Mouse (Mus musculus) liver, postnatal 0 days (tissue): Measurements from ENCODE around the gene Gm20388. TPM values are rescaled to one million over a fixed set of nuclear protein-coding genes. Genes with fewer than 3 reads are reported as not detected.
"Not testable (repeated sequence)": the region's sequence is repeated elsewhere in the genome, so short reads cannot be mapped to it uniquely, and the experiment has no call there.

Experiments used
- ATAC-seq: fragments of 200-750 bp; cut with Nextera tagmentation; 2 replicates; pipeline ENCODE4 v1.8.0; 2017; ENCODE audit warnings: mild to moderate bottlenecking, moderate library complexity
- DNase-seq: peaks from one replicate; pipeline ENCODE4 v3.0.0-alpha.2; 2016
- H3K27ac ChIP-seq: fragments of 300-500 bp; sonication (generic); 2 replicates; pipeline ENCODE4 v1.5.1; 2014; ENCODE audit warnings: antibody characterized with exemption, moderate library complexity, mild to moderate bottlenecking, low read depth
- H3K27me3 ChIP-seq: fragments of 300-500 bp; sonication (generic); 2 replicates; pipeline ENCODE4 v1.6.1; 2014; ENCODE audit warnings: low read length, control low read depth, mixed read lengths; ENCODE audit not compliant: insufficient read depth
- H3K36me3 ChIP-seq: fragments of 300-500 bp; sonication (generic); replicated peaks from 2 replicates; pipeline ENCODE4 v1.6.1; 2014; ENCODE audit warnings: mild to moderate bottlenecking, control low read depth, low read length, moderate library complexity, mixed read lengths; ENCODE audit not compliant: insufficient read depth
- H3K4me1 ChIP-seq: fragments of 300-500 bp; sonication (generic); 2 replicates; pipeline ENCODE4 v1.6.1; 2014; ENCODE audit warnings: antibody characterized with exemption, mild to moderate bottlenecking, control low read depth; ENCODE audit not compliant: insufficient read depth
- H3K4me2 ChIP-seq: fragments of 300-500 bp; sonication (generic); 2 replicates; pipeline ENCODE4 v1.6.1; 2014; ENCODE audit warnings: low read depth, mild to moderate bottlenecking, low read length, moderate library complexity, mixed read lengths
- H3K4me3 ChIP-seq: fragments of 300-500 bp; sonication (generic); 2 replicates; pipeline ENCODE4 v1.5.1; 2014; ENCODE audit warnings: low read depth, low read length
- H3K9ac ChIP-seq: fragments of 300-500 bp; sonication (generic); replicated peaks from 2 replicates; pipeline ENCODE4 v1.6.1; 2014; ENCODE audit warnings: mild to moderate bottlenecking, moderate library complexity
- H3K9me3 ChIP-seq: fragments of 300-500 bp; sonication (generic); 2 replicates; pipeline ENCODE4 v1.6.1; 2016; ENCODE audit warnings: mild to moderate bottlenecking, control low read depth, low read length, mixed read lengths
- CTCF ChIP-seq: sonication (generic); IDR thresholded peaks from 2 replicates; pipeline ENCODE4 v1.5.1; 2016; ENCODE audit warnings: antibody characterized with exemption, low read depth
- EP300 ChIP-seq: IDR thresholded peaks from 2 replicates; pipeline ENCODE4 v1.6.1; 2016; ENCODE audit warnings: antibody characterized with exemption, low read depth, mild to moderate bottlenecking
- WGBS: fragments of 180-500 bp; shearing (Covaris S2); extraction: QIAGEN DNeasy Blood & Tissue Kit; methylation state at CpG from one replicate; pipeline ENCODE4 v1.1.7; 2014; ENCODE audit not compliant: insufficient replicate concordance; 5-methylcytosine and 5-hydroxymethylcytosine counted together
- polyA plus RNA-seq: library from polyadenylated mRNA; unstranded; fragments of >200 nt; fragmentation: Nextera tagmentation; extraction: Ambion mirVana; gene quantifications from 2 replicates; pipeline ENCODE4 v1.2.1, GENCODE M21; 2015

Gm20388 gene
- polyA plus RNA-seq, 1 experiment from 2014 or later, result not detected

GRCm38 (mm10) chr8:123250940-123251339, 3340.3 kb downstream of the Gm20388 start:
- Histone ChIP-seq H3K27ac (no peak overlapping the region), H3K36me3 (peaks cover 36% of the 10 kb centered on the region), H3K9ac (no peak overlapping the region), H3K4me1 (peaks cover 14% of the 10 kb centered on the region), H3K4me2 (no peak overlapping the region), H3K9me3 (no peaks in the 10 kb centered on the region), H3K4me3 (no peak overlapping the region), H3K27me3 (no peaks in the 10 kb centered on the region)
- ATAC-seq (no peak), DNase-seq (no peak)
- TF ChIP-seq EP300, result no peak
- TF ChIP-seq CTCF, result no peak
- WGBS, result 88% methylated on average over 5 of the region's 5 CpGs

GRCm38 (mm10) chr8:123252925-123253324, 3342.3 kb downstream of the Gm20388 start:
- Histone ChIP-seq H3K4me2 (peak overlapping the region; percentile 77), H3K4me3 (peak overlapping the region; percentile 90), H3K4me1 (peaks cover 18% of the 10 kb centered on the region), H3K9ac (peak overlapping the region; percentile 93; the same call in 1 of the 2 replicates), H3K9me3 (no peaks in the 10 kb centered on the region), H3K36me3 (peaks cover 38% of the 10 kb centered on the region), H3K27me3 (no peaks in the 10 kb centered on the region), H3K27ac (no peak overlapping the region)
- DNase-seq (no peak), ATAC-seq (no peak)
- TF ChIP-seq CTCF, result no peak
- 52% methylated on average over 4 of the region's 4 CpGs for WGBS

GRCm38 (mm10) chr8:123253451-123254098, 3342.9 kb downstream of the Gm20388 start:
- no peaks in the 10 kb centered on the region for H3K9me3 ChIP-seq
- H3K9ac ChIP-seq, result peak overlapping the region; percentile 93
- peaks cover 18% of the 10 kb centered on the region for H3K4me1 ChIP-seq
- no peaks in the 10 kb centered on the region for H3K27me3 ChIP-seq
- ATAC-seq (peak; percentile 16), DNase-seq (no peak)
- TF ChIP-seq CTCF (no peak), EP300 (no peak)
- peak overlapping the region; percentile 77 for H3K4me2 ChIP-seq
- H3K4me3 ChIP-seq, result peak overlapping the region; percentile 90
- under 1% methylated on average over 36 of the region's 40 CpGs for WGBS
- H3K36me3 ChIP-seq, result peaks cover 36% of the 10 kb centered on the region
- H3K27ac ChIP-seq, result peak overlapping the region; percentile 92

- ATAC-seq (peak; percentile 97), DNase-seq (peak; percentile 92)
- Histone ChIP-seq H3K4me2 (peak within 1 kb of the TSS; percentile 77), H3K9me3 (no peaks in the 10 kb centered on the region), H3K27ac (peak within 1 kb of the TSS; percentile 92), H3K4me3 (peak within 1 kb of the TSS; percentile 90), H3K9ac (peak within 1 kb of the TSS; percentile 93), H3K27me3 (no peaks in the 10 kb centered on the region), H3K4me1 (peaks cover 18% of the 10 kb centered on the region), H3K36me3 (peaks cover 36% of the 10 kb centered on the region)
- peak; percentile 9; the same call in 1 of the 2 replicates for TF ChIP-seq CTCF
- no peak for TF ChIP-seq EP300
- 3% methylated on average over 93 of the region's 99 CpGs for WGBS
Measured at GRCm38 (mm10) chr8:123254099-123254885, 3343.7 kb downstream of the Gm20388 start, which contains the start of the genes Zfp276 and Vps9d1. TSS of gene Zfp276 (plus strand) at chr8:123254195. TSS of gene Vps9d1 (minus strand) at chr8:123254348.

GRCm38 (mm10) chr8:123255170-123255569, 3344.5 kb downstream of the Gm20388 start:
- peak overlapping the region; percentile 77 for H3K4me2 ChIP-seq
- H3K9ac ChIP-seq, result peak overlapping the region; percentile 93
- peak overlapping the region; percentile 90 for H3K4me3 ChIP-seq
- WGBS, result 62% methylated on average over 6 of the region's 6 CpGs
- H3K9me3 ChIP-seq, result no peaks in the 10 kb centered on the region
- H3K4me1 ChIP-seq, result peaks cover 18% of the 10 kb centered on the region
- DNase-seq (no peak), ATAC-seq (no peak)
- H3K27me3 ChIP-seq, result no peaks in the 10 kb centered on the region
- H3K27ac ChIP-seq, result peak overlapping the region; percentile 92
- peak; percentile 44 for TF ChIP-seq CTCF
- TF ChIP-seq EP300, result no peak
- peaks cover 44% of the 10 kb centered on the region for H3K36me3 ChIP-seq

- no peaks in the 10 kb centered on the region for H3K9me3 ChIP-seq
- peaks cover 18% of the 10 kb centered on the region for H3K4me1 ChIP-seq
- no peak overlapping the region for H3K27ac ChIP-seq
- no peaks in the 10 kb centered on the region for H3K27me3 ChIP-seq
- DNase-seq (no peak), ATAC-seq (no peak)
- no peak overlapping the region for H3K4me3 ChIP-seq
- H3K9ac ChIP-seq, result no peak overlapping the region
- H3K36me3 ChIP-seq, result peaks cover 37% of the 10 kb centered on the region
- H3K4me2 ChIP-seq, result no peak overlapping the region
- 84% methylated on average over 3 of the region's 3 CpGs for WGBS
- TF ChIP-seq CTCF (no peak), EP300 (no peak)
Measured at GRCm38 (mm10) chr8:123257114-123257513, 3346.5 kb downstream of the Gm20388 start.

- H3K4me3 ChIP-seq, H3K9ac ChIP-seq, H3K27ac ChIP-seq, H3K27me3 ChIP-seq, ATAC-seq, DNase-seq, H3K4me2 ChIP-seq, H3K9me3 ChIP-seq: not testable (repeated sequence)
- WGBS, result 78% methylated on average over 7 of the region's 8 CpGs
- H3K4me1 ChIP-seq, result peaks cover 18% of the 10 kb centered on the region
- peaks cover 38% of the 10 kb centered on the region for H3K36me3 ChIP-seq
Measured at GRCm38 (mm10) chr8:123257593-123257992, 3347.0 kb downstream of the Gm20388 start.
